Mouse (Mus musculus): Measurements from ENCODE around the gene Glcci1.

Glcci1 gene

GRCm38 (mm10) chr6:8631986-8632632 lies 122.7 kb downstream of the Glcci1 start:
- POLR2A ChIA-PET, result interaction anchor here in 1 of 4 experiments (0.5 kb wide), 1 partner anchor 148 kb away, joined by 3 read pairs; no protein-coding TSS in a partner anchor
- CTCF ChIA-PET, result no interaction called here

- ChIA-PET CTCF (no interaction called here), POLR2A (no interaction called here)
Measured at GRCm38 (mm10) chr6:8632701-8633100, 123.3 kb downstream of the Glcci1 start.

- ChIA-PET POLR2A (interaction anchor here in 1 of 4 experiments (1.4 kb wide), 1 partner anchor 18 kb away, joined by 3 read pairs; no protein-coding TSS in a partner anchor), CTCF (no interaction called here)
Measured at GRCm38 (mm10) chr6:8638122-8638521, 128.7 kb downstream of the Glcci1 start.

GRCm38 (mm10) chr6:8638899-8639298 lies 129.5 kb downstream of the Glcci1 start:
- POLR2A ChIA-PET, result interaction anchor here in 2 of 4 experiments (0.9 to 1.4 kb wide), 2 partner anchors 10 to 19 kb away, joined by 3 read pairs; no protein-coding TSS in a partner anchor
- CTCF ChIA-PET, result no interaction called here

GRCm38 (mm10) chr6:8639526-8639925 lies 130.1 kb downstream of the Glcci1 start:
- CTCF ChIA-PET, result no interaction called here
- POLR2A ChIA-PET, result interaction anchor here in 1 of 4 experiments (0.9 kb wide), 1 partner anchor 11 kb away, joined by 3 read pairs; no protein-coding TSS in a partner anchor

- CTCF ChIA-PET, result no interaction called here
- POLR2A ChIA-PET, result no interaction called here
Measured at GRCm38 (mm10) chr6:8640863-8641262, 131.5 kb downstream of the Glcci1 start.

- ChIA-PET CTCF (no interaction called here), POLR2A (no interaction called here)
Measured at GRCm38 (mm10) chr6:8644703-8645102, 135.3 kb downstream of the Glcci1 start.

GRCm38 (mm10) chr6:8645708-8646107 lies 136.3 kb downstream of the Glcci1 start:
- POLR2A ChIA-PET, result no interaction called here
- CTCF ChIA-PET, result no interaction called here
